Mouse (Mus musculus) gastrocnemius, postnatal 10 days (tissue): ENCODE measurements at regions not wholly inside any gene's neighbourhood (a gene's known extent, or its start where the extent isn't known, plus 50 kb on each side); places are given as distances from the start of the nearest gene placed in this dataset.
A peak's percentile ranks its signal among the peaks of the same experiment; 100 is the strongest.
"Not testable (repeated sequence)": the region's sequence is repeated elsewhere in the genome, so short reads cannot be mapped to it uniquely, and the experiment has no call there.

Experiments used
- DNase-seq: peaks from one replicate; pipeline ENCODE4 v3.0.0; 2021; ENCODE audit warnings: mixed read lengths

DNA sequence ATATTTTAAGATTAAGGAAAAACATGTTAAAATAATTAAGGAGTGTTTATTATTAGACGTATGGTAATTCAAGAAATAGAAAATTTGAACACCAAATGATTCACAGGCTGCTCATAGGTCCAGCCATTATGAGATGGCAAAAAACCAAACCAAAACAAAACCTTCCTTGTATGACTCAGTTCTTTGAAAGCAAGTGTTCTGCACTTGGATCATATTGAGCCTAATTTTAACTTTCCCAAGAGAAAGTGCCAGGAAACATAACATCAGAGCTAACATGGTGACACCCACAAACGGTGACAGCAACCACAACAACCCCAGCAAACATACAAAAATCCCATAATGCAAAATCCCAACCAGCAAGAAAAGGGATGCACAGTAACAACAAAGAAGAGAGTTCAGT is 313.7 kb downstream of the Arl4a start:
- DNase-seq: no peak

DNA sequence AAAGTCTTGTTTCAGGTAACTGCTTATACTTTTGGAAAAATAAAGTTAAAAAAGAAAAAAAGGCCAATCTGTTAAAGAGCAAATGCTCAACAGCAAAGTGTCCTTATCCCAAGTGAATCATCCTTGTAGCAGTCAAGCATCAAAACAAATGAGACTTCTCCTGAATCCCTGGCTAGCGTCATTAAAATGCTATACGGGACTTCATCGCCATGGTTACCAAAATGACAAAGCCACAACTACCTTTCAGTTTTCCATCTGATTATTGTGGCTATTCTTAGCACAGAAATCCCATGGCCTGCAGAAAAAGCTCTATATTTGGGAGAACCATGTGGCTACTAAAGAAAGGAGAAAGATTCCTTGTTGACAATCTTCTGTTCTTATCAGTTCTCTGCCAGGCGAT is 322.7 kb downstream of the Arl4a start:
- no peak for DNase-seq

DNA sequence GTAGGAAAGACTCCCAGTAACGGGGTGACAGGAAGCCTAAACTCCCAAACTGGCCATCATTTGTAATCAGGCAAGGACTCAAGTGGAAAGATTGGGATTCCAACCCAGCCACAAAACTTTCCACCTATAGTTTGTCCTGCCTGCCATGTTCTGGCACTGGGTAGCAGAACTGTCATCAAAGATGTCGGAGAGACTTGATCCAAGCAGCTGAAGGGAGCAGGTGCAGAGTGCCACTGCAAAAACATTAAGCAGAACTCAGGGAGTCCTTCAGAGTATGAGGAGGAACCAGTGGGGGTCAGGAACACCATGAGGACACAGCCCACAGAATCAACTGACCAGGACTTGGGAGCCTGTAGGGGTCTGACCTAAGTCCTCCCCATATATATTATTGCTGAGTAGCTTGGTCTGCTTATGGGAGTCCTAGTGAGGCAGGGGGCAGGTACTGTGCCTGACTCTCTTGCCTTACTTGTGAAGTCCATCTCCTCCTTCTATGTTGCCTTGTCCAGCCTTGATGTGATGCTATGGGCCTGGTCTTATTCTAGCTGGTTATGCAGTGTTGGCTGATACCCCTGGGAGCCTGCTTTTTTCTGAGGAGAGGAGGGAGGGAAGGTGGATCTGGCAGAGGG is 323.5 kb downstream of the Arl4a start:
- no peak for DNase-seq

DNA sequence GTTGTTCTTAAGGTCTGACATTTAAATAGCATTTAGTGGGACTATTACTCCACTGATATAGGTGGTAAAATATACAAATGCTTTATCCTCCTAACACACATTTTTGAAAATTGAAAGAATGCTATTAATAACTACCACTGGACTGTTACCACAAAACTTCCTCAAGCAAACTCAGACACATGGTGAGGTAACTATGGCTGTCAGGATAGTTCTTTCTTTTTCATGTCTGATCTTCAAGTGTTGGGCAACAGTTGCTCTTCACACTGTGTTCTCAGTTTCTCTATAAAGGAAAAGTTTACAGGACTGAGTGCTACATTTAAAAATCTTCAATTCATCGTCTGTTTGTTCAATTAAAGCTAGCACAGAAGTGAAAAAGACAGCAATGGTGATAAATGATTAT is 326.0 kb downstream of the Arl4a start:
- DNase-seq: no peak

DNA sequence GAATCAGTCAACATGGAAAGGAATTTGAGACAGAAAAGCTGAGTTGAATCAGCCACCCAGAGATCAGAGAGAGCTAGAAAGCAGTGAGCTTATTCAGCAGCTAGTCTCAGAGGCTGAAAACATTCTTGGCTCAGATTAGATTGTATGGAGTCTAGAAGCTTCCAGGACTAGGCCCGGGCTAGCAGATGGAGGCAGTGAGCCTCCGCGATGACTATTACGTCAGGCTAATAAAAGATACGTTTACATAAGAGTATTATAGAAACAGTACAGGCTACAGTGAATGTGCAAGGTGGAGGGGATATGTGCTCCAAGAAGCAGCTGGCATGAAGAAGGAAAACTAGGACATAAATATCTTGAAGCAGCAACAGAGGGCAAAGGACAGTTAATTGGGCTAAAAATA is 328.0 kb downstream of the Arl4a start:
- DNase-seq: no peak

DNA sequence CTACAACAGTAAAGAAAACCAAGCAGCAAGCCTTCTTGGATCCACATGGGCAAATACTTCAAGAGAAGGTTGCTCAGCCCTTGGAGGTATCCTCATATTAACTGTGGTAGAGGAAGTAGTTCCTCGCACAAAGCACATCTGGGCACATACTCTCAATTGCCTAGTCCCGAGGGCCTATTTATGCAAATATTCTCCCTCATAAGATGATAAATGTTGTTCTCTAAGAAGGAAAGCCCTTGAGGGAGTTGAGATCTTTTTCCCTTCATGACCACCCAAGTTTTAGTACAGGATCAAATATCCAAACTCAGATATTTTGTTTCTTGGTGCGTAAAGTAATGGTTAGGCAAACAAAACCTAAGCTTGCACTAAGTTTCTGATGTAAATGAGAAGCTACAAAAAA is 340.6 kb downstream of the Arl4a start:
- DNase-seq: no peak

DNA sequence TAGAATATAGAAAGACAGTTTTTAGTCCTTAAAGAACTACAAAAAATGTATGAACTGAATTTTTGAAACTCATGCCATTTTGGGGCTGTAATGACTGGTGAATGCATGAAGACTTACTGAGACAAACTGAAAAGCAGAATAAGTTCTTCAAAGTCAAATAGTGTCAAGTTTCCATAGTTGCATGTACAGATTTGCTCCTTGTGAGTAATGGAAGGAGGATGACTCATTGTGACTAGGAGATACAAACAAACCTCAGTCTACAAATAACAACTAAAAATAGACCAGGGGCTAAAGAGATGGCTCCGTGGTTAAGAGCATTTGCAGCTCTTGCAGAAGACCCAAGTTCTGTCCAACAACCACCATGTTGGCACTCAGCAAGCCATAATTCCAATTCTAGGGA is 342.5 kb downstream of the Arl4a start:
- DNase-seq: no peak

DNA sequence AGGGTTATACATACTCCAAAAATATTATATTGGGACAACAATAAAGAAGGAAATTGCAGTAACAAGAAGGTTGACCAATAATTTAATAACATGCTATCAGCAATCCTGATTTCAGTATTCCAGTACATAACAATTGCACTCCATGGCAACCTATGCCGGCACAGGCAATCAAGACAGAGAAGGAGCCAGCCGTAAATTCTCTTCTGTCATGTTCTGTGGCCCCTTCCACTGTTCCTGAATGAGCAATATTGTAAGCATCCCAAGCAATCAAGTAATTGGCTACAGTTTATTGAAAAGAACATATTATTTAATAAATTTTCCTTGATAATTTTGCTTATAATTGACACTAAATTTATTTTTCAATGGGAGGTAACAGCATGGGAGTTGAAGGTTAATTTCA is 345.8 kb downstream of the Arl4a start:
- no peak for DNase-seq

DNA sequence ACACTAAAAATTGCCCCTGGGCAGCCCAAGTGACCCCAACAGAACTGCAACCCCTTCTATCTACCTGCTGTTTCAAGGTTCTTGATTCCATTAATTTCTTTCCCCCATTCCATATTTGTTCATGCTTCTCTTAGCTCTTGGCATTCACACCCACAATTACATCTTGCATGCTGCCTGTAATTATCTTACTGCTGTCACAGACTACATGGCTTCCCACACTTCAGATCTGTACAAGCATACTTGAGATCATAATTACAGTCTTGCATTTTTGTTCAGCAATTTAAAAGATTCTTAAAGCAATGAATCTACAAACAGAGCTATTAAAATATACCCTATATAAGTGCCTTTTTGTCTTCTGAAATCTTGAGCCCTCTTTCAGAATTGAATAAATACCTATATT is 352.4 kb downstream of the Arl4a start:
- DNase-seq: no peak

DNA sequence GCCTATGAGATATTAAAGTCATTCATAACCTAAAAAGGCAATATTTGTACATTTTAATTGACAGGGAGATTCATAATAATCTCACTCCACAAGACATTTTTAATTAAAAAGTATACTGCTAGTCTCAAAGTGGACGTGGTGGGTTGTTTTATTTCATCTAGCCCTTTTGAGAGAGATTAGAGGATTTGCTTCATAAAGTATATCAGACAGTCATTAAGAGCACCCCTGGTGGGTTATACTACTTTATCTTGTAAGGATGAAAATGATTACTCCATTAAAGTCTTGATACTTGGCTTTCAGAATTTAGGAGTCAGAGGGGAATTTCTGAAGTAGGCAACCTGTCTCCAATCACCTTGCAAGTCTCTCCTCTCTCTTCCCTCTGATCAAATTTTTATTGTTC is 355.7 kb downstream of the Arl4a start:
- DNase-seq: no peak

DNA sequence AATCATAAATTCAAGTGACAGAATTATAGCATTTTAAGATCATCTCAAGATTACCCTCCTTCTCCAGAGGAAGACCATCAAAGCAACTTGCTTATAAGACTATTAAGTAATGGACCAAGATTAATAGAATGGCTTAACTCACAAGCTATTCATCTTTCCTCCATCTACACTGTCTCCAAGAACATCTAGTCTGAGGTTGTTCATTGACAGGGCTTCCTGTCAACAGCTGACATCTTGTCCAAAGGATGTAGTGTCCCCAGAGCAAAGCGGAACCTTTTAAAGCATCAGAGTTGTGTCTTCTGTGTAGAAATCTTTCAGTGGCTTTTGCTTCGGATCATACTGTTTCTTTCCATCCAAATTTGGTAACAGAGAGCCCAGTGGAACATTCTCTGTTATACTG is 362.2 kb downstream of the Arl4a start:
- no peak for DNase-seq

DNA sequence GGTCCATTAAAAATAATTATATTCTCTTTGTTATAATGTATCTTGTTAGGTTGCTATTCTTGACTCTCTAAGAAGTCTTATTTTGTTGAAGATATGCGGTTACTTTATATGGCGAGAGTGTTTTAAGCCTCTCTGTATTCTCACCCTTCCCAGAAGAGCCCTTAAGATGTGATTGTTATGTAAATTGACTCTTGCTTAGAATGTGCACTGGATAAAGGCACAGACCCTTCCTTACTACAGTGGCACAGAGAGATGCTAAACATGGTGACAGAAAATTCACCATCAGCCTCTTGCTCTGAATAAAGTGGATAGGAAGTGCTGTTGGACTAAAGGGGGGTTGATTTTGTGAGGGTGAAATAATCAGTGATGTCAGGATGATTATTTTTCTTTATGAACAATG is 370.1 kb downstream of the Arl4a start:
- DNase-seq: no peak

DNA sequence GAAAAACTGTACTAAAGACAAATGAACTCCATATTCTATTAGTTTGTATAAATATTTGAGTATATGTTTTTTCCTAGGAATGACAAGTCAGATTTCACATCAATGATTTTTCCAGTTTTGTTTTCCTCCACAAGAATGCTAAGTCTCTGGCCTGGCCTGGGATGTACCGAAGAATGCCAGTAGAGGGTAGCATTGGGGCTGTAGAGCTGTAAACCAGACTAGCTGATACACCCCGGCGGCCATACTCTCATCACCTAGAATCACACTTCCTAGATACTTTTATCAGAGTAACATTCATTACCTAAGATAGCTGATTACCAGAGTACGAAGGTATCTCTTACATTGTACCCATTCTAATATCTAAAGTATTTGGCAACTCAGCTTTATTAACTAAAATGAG is 372.4 kb downstream of the Arl4a start:
- peak; percentile 43 for DNase-seq

DNA sequence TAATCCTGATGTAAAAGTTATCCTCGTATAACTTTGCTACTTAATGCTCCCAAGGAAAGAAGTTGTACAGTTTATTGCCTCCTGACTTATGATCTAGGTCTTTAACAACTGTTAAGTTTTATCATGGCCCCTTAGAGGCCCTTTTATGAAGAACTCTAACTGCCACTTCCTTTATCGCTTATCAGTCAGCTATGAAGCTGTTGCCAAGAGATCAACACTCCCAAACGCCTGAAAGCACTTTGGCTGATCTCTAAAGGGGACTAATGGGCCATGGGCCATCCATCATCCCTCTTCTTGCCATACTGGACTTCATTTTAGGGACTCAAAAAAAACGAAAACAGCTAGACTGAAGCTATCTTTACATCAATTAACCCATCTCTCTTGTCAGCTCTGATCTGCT is 377.4 kb downstream of the Arl4a start:
- DNase-seq: no peak

DNA sequence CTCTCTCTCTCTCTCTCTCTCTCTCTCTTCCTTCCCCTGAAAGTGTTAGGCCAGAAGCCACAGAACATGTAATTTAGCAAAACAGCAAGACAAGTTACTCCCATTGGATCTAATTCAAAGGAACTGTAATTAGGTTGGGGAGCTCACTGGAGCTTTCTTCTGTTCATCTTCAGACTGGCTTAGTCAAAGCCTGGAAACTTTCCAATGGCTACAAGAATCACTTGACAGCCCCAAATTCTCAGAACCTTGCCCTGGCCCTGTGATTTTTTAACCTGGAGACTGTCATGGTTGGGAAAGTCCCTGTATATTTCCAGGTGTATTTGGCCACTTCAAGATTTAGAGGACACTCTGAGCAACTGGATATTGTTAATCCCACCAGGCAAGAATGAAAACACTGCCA is 381.2 kb downstream of the Arl4a start:
- no peak for DNase-seq

DNA sequence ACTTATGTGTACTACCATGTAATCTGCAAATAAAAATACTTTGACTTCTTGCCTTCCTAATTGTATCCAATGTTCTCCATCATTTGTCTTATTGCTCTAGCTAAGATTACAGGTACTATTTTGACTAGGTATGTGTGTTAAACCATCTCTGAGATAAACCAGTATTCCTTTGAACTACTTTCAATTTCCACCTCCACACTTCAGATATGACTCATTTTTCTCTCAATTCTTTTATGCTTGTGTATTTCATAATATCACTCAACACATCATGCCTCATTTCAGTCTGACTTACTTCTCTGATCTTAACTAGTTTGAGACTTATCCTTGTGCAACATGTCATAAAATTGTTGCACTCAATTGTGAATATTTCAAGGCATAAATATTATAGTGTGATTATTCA is 388.9 kb downstream of the Arl4a start:
- no peak for DNase-seq

DNA sequence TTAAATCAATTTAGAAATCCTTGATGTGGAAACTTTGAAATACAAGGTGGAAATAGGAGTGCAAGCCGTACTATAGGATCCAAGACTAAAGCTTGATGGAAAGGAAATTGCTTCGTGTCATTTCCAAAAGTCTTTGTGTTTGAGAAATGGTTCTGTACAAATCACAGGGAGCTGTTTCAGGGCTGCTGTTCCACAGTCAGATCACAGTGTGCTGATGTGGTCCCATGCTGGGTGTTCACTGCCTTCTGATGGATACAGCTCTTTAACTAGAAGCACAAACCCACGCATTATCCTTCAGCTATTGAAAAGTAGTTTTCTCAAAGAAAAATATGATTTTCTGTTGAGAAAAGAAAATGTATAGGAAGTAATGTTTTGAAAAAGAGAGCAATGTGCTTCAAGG is 391.3 kb downstream of the Arl4a start:
- no peak for DNase-seq

DNA sequence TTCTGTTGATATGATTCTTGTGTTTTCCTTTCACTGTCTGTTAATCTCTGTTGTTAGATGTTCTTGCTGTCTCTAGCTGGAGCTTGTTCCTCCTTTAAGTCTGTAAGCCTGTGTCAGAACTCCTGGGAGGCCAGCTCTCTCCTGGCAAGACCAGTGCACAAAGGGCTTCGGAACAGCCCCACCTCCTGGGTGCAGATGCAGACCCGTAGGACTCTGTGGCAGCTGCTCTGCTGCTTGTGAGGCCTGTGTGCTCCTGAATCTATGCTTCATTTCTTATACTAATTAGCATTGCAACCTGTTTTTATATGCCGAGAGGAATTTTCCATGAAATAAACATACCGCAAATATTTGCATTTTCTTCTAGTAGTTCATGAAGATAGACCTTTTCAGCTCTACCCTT is 392.2 kb downstream of the Arl4a start:
- DNase-seq: no peak

DNA sequence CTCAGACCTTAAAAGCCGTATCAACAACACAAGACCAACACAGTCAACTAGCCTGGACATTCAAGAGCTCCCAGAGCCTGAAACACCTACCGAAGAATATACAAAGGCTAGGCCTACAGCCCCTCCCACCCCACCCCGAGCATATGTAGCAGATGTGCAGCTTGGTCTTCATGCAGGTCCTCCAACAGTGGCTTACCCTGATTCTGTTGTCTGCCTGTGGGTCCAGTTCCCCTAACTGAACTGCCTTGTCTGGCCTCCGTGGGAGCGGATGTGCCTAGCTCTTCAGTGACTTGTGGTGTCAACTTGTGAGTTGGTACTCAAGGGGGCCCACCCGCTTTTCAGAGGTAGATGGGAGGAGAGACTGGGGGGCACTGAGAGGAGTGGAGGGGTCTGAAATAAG is 398.6 kb downstream of the Arl4a start:
- no peak for DNase-seq

DNA sequence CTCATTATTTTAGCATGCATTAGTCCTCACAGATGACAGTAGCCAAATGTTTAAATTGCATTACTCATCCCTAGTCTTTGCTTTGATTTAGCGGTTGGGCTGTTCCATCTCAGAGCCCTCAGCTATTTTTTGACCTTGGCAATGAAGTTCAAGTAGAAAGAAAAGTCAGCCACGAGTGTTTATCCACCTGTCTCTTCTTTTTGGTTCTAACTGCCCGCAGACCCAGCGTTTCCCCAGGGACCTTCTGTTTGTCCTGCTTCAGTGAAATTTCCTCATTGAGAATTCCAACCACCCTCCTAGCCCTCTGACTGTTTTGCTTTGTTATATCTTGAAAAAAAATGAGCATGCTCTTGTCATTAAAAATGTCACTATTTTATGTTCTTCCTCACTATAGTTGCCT is 403.5 kb downstream of the Arl4a start:
- DNase-seq: no peak

DNA sequence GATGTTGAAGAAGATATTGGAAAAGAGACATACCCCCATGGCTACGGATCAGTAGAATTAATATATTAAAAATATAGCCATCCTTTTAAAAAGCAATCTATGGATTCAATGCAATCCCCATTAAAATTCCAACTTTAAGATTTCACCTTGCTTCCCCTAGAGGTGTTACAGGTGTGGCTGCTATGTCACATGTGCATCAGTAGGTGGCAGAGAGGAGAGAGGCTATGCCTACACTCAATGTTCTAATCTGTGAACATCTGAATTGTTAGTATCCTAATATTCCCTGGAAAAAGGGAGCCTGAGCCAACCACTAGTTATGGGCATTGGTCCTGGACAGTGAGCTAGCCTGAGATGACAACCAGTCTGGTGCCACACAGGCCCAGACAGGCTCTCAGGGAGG is 416.6 kb downstream of the Arl4a start:
- DNase-seq: no peak

DNA sequence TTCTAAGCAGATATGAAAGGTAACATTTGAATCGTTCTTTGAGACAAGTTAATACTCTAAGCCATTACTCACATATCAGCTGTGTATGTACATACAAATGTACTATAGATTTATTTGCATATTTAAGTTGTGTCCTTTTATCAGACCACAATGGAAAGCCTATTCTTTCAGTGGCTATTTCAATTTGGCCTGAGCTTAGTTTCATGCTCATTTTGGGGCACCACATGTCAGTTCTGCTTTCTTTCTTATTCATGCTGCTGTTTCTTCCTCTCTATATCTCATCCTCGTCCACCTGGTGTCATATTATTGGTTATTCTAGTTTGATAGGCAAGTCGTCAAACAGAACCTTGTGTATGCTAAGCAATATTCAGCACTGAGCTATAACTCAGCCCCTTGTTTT is 432.5 kb downstream of the Arl4a start:
- DNase-seq: no peak

DNA sequence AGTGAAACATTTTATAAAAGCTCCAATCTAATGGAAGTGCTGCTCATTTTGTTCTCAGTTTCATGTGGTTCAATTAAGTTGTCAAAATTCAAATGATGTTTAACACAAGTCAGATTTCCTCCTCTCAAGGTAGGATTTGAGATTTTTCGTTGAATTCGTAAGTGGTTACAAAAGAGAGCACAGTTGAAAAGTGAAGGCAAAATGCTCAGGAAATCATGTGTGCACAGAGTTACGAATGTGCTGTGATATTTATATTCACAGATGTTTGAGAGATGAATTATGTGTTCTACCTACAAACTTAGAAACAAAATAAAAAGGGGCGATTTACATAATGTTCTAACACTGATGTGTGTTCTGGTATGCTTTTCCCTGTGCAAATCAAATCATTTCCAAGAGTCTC is 433.1 kb downstream of the Arl4a start:
- DNase-seq: no peak

DNA sequence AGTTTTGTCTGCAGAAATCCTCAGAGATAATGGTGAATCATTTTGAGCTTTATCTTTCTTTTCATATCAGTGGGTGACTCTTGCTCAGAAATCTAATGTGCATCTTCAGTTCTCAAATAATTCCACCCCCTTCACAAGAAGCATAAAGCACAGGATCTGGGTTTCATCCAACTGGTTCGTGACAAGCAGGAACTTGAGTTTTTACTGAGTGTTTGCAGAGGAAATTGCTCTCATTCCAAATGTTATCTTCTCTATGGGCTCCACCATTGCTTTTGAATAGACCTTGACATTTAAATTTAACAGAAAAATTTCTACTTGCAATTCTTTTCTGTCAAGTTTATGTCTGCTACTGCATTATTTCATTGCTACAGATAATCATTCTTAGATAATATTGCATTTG is 443.1 kb downstream of the Arl4a start:
- DNase-seq: no peak

DNA sequence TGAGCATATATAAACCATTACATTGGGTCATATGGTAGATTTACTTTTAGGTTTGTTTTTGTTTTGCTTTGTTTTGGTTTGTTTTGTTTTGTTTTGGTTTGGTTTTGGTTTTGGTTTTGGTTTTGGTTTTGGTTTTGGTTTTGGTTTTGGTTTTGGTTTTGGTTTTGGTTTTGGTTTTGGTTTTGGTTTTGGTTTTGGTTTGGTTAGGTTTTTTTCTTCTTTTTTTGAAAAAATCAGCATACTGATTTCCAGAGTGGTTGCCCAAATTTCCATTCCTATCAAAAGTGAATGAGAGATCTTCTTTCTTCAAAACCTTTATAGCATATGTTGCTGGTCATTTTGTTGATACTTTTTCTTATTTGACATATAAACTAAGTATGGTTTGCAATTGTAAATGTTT is 444.0 kb downstream of the Arl4a start:
- not testable (repeated sequence) for DNase-seq
